Mouse (Mus musculus): ENCODE results near the gene Olfr382. TPM values are rescaled to one million over a fixed set of nuclear protein-coding genes. Genes with fewer than 3 reads are reported as not detected.
"Not testable (repeated sequence)": the region's sequence is repeated elsewhere in the genome, so short reads cannot be mapped to it uniquely, and the experiment has no call there.

Olfr382 gene
- not detected in 2 replicates for polyA plus RNA-seq (2014; fragmentation: Nextera tagmentation; extraction: Ambion mirVana)

DNA sequence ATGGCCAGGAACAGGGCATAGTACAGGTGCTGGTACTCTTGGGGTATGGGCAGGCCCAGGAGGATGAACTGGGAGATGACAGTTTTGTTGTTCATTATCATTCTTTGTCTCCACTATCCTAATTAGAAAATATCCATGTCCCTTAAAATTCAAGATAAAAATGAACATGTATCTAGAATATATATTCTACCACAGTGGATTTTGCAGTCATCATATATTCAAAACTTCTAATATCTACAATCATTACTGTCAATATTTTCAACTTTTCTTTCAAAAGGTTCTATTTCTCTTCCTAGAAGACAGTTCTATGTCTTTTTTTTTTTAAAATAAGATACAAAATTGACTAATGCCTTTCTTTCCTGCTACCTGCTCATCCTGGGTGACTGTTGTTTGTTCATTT lies at the start of gene Olfr382:
Olfr382 (minus strand) TSS at position 101 of the 400 bp plus-strand sequence.
- no peak for ATAC-seq (ENCODE audit: low FRiP score)
- Histone ChIP-seq H3K9me3 (ENCODE audit: control insufficient read depth, low read length) (peaks cover 12% of the 10 kb centered on the region; the same call in 1 of the 2 replicates), H3K4me3 (replicated peaks; ENCODE audit: low read length) (no peak within 1 kb of the TSS), H3K4me1 (replicated peaks; ENCODE audit: control insufficient read depth, insufficient read depth, low read length) (no peaks in the 10 kb centered on the region), H3K27me3 (ENCODE audit: control insufficient read depth, insufficient read depth, low read length) (no peaks in the 10 kb centered on the region), H3K4me2 (replicated peaks) (no peak within 1 kb of the TSS), H3K27ac (no peak within 1 kb of the TSS), H3K36me3 (replicated peaks; ENCODE audit: control insufficient read depth, insufficient read depth) (no peaks in the 10 kb centered on the region), H3K9ac (no peak within 1 kb of the TSS)
- no peak for DNase-seq (ENCODE audit: low spot score)

DNA sequence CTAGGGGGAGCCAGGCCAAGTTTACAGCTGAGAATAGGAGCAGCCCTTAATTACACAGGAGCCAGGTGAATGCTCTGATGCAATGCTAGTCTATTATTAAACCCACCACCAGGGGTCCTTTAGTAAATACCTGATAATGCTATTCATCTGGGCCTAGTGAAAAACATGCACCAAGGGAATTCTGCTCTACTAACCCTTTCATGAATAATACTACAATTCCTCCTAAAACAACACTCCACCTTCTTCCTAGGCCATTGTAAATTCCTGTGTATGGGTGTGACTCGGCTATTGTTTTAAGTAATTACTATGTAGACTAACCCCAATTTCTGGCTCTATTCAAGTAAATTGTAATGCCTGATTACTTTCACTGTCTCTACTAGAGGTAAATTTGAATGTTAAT lies 12.0 kb upstream of the Olfr382 start:
- not testable (repeated sequence) for ATAC-seq (ENCODE audit: low FRiP score); DNase-seq (ENCODE audit: low spot score); H3K4me2 ChIP-seq (replicated peaks); H3K27ac ChIP-seq; H3K4me3 ChIP-seq (replicated peaks; ENCODE audit: low read length); H3K36me3 ChIP-seq (replicated peaks; ENCODE audit: control insufficient read depth, insufficient read depth); H3K4me1 ChIP-seq (replicated peaks; ENCODE audit: control insufficient read depth, insufficient read depth, low read length); H3K9ac ChIP-seq; H3K27me3 ChIP-seq (ENCODE audit: control insufficient read depth, insufficient read depth, low read length)
- 86% methylated on average over 1 of the region's 1 CpGs for WGBS
- 0 out of 2 replicates have a peak, but pooled peaks cover 11% of the 10 kb centered on the region for H3K9me3 ChIP-seq (ENCODE audit: control insufficient read depth, low read length)

DNA sequence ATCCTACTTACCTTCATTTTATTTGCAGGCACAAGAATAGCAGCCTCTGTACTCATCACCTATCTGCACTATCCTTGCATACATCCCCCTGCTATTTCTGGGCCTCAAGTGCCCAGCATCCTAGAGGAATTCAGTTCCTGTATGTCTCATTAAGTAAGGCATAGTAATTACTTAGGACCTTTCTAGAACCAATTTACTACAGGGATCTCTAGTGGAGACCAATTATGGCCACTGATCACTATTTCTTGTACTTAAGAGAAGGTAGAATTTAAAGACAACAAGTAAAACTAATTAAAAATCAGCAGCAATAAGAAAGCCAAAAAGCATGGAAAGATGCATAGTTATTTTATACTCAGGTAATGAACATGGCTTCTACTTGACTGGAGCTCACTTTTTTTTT lies 25.5 kb downstream of the Olfr382 start, which contains the start of gene Olfr381:
Olfr381 (minus strand) TSS at position 101 of the 400 bp plus-strand sequence.
- H3K27me3 ChIP-seq (ENCODE audit: control insufficient read depth, insufficient read depth, low read length), result no peaks in the 10 kb centered on the region
- DNase-seq (ENCODE audit: low spot score), result no peak
- no peak within 1 kb of the TSS for H3K27ac ChIP-seq

More for the DNA sequence above, 25.5 kb downstream of the Olfr382 start, which contains the start of gene Olfr381:
- H3K9me3 ChIP-seq (ENCODE audit: control insufficient read depth, low read length), result no peaks in the 10 kb centered on the region
- H3K36me3 ChIP-seq (replicated peaks; ENCODE audit: control insufficient read depth, insufficient read depth), result no peaks in the 10 kb centered on the region
- H3K4me3 ChIP-seq (replicated peaks; ENCODE audit: low read length), result no peak within 1 kb of the TSS
- no peak for ATAC-seq (ENCODE audit: low FRiP score)
- H3K4me2 ChIP-seq (replicated peaks), result no peak within 1 kb of the TSS
- H3K9ac ChIP-seq, result no peak within 1 kb of the TSS
- no peaks in the 10 kb centered on the region for H3K4me1 ChIP-seq (replicated peaks; ENCODE audit: control insufficient read depth, insufficient read depth, low read length)

Other genes starting within 250 kb of the Olfr382 start
- 0.27 and 0.32 TPM in 2 replicates for gene Trpv3, start 249.8 kb downstream of the Olfr382 start, polyA plus RNA-seq (2014; fragmentation: Nextera tagmentation; extraction: Ambion mirVana)
- 2.5 and 2.8 TPM in 2 replicates for gene Aspa, start 187.6 kb downstream of the Olfr382 start, polyA plus RNA-seq (2014; fragmentation: Nextera tagmentation; extraction: Ambion mirVana)
- gene Gm49340, start 187.5 kb downstream of the Olfr382 start, polyA plus RNA-seq (2014; fragmentation: Nextera tagmentation; extraction: Ambion mirVana), result not detected in 2 replicates
- gene Spata22, start 187.5 kb downstream of the Olfr382 start, polyA plus RNA-seq (2014; fragmentation: Nextera tagmentation; extraction: Ambion mirVana), result not detected in 2 replicates
- gene Olfr20, start 166.4 kb downstream of the Olfr382 start, polyA plus RNA-seq (2014; fragmentation: Nextera tagmentation; extraction: Ambion mirVana), result not detected in 2 replicates
- gene Olfr376, start 146.0 kb downstream of the Olfr382 start, polyA plus RNA-seq (2014; fragmentation: Nextera tagmentation; extraction: Ambion mirVana), result not detected in 2 replicates
- gene Olfr1, start 117.6 kb downstream of the Olfr382 start, polyA plus RNA-seq (2014; fragmentation: Nextera tagmentation; extraction: Ambion mirVana), result not detected in 2 replicates
- not detected in 2 replicates for gene Olfr378, start 88.7 kb downstream of the Olfr382 start, polyA plus RNA-seq (2014; fragmentation: Nextera tagmentation; extraction: Ambion mirVana)
- not detected in 2 replicates for gene Olfr380, start 59.7 kb downstream of the Olfr382 start, polyA plus RNA-seq (2014; fragmentation: Nextera tagmentation; extraction: Ambion mirVana)
- gene Olfr381, start 25.6 kb downstream of the Olfr382 start, polyA plus RNA-seq (2014; fragmentation: Nextera tagmentation; extraction: Ambion mirVana), result not detected in 2 replicates
- not detected in 2 replicates for gene Olfr385, start 75.8 kb upstream of the Olfr382 start, polyA plus RNA-seq (2014; fragmentation: Nextera tagmentation; extraction: Ambion mirVana)
- gene Olfr384, start 81.4 kb upstream of the Olfr382 start, polyA plus RNA-seq (2014; fragmentation: Nextera tagmentation; extraction: Ambion mirVana), result not detected in 2 replicates
- gene Zfp735, start 171.6 kb upstream of the Olfr382 start, polyA plus RNA-seq (2014; fragmentation: Nextera tagmentation; extraction: Ambion mirVana), result not detected in 2 replicates